Mouse (Mus musculus): ENCODE data around the gene Insc. TPM values are rescaled to one million over a fixed set of nuclear protein-coding genes. Genes with fewer than 3 reads are reported as not detected.

Gene Insc
- total and polyA plus RNA-seq, 3 experiments: not detected

GRCm38 (mm10) chr7:114834504-114834903 is 91.0 kb downstream of the Insc start:
- TF ChIP-seq EP300 (IDR thresholded peaks at IDR 0.05; ENCODE audit: low read length): no peak
- no peak for TF ChIP-seq CHD1 (IDR thresholded peaks at IDR 0.05; ENCODE audit: low read depth, low read length)
- no peak for TF ChIP-seq MAFK (IDR thresholded peaks at IDR 0.05; ENCODE audit: insufficient replicate concordance, low read length)
- TF ChIP-seq MXI1 (IDR thresholded peaks at IDR 0.05; ENCODE audit: low read depth, low read length): no peak
- TF ChIP-seq SIN3A (IDR thresholded peaks at IDR 0.05; ENCODE audit: low read length): no peak
- no peak for TF ChIP-seq KAT2A (IDR thresholded peaks at IDR 0.05; ENCODE audit: insufficient replicate concordance, low read length)
- no peak for TF ChIP-seq NRF1 (IDR thresholded peaks at IDR 0.05; ENCODE audit: low read depth, low read length)
- TF ChIP-seq GABPA (IDR thresholded peaks at IDR 0.05; ENCODE audit: insufficient replicate concordance, low read depth, low read length): no peak
- in situ Hi-C loops (cut with MboI; ENCODE audit: low pct_ligation_motif_present, low pct_unique_long_range_greater_than_20kb, low sequenced_read_pairs): no loop called here
- no peak overlapping the region for H3K4me2 ChIP-seq (ENCODE audit: insufficient read depth, low read depth, poor library complexity, severe bottlenecking)
- no peak overlapping the region for H3K4me3 ChIP-seq (replicated peaks in 1 of 3; ENCODE audit: low read depth in 2 of 3, low read length in 2 of 3, poor library complexity in 1 of 3)
- H3K27me3 ChIP-seq (replicated peaks): no peaks in the 10 kb centered on the region
- H3K36me3 ChIP-seq (replicated peaks in 1 of 2; ENCODE audit: control insufficient read depth in 1 of 2, insufficient read depth in 1 of 2, low read length in 1 of 2): no peaks in the 10 kb centered on the region
- no peak overlapping the region for H3K9ac ChIP-seq (ENCODE audit: insufficient read depth, low read depth)
- DNase-seq (ENCODE audit: extremely low read depth): no peak
- H3K9me3 ChIP-seq (replicated peaks; ENCODE audit: low read length): no peaks in the 10 kb centered on the region
- no peaks in the 10 kb centered on the region for H3K79me2 ChIP-seq (replicated peaks; ENCODE audit: control insufficient read depth, extremely low read depth, insufficient read depth, poor library complexity, severe bottlenecking)
- no peak overlapping the region for H3K27ac ChIP-seq (ENCODE audit: insufficient read depth, low read depth)
- no peaks in the 10 kb centered on the region for H3K4me1 ChIP-seq (ENCODE audit: control insufficient read depth in 1 of 2, insufficient read depth in 2 of 2)
- dilution Hi-C loops (cut with MboI; ENCODE audit: extremely low pct_ligation_motif_present, extremely low pct_unique_long_range_greater_than_20kb, low sequenced_read_pairs): no loop called here

- H3K27me3 ChIP-seq (replicated peaks): no peaks in the 10 kb centered on the region
- no peak for TF ChIP-seq ELF1 (IDR thresholded peaks at IDR 0.05; ENCODE audit: low read depth, low read length)
- TF ChIP-seq JUND (conservative IDR thresholded peaks at IDR 0.05; ENCODE audit: low read depth, low read length): no peak
- TF ChIP-seq UBTF (IDR thresholded peaks at IDR 0.05; ENCODE audit: low read depth, low read length): no peak
- no peak for TF ChIP-seq CHD1 (IDR thresholded peaks at IDR 0.05; ENCODE audit: low read depth, low read length)
- TF ChIP-seq GABPA (IDR thresholded peaks at IDR 0.05; ENCODE audit: insufficient replicate concordance, low read depth, low read length): no peak
- TF ChIP-seq POLR2AphosphoS2 (IDR thresholded peaks at IDR 0.05; ENCODE audit: low read depth, low read length): no peak
- no peak for TF ChIP-seq RCOR1 (conservative IDR thresholded peaks at IDR 0.05; ENCODE audit: low read depth, low read length)
- no peak for TF ChIP-seq NELFE (IDR thresholded peaks at IDR 0.05; ENCODE audit: low read depth, low read length)
- no peak for TF ChIP-seq RAD21 (IDR thresholded peaks at IDR 0.05; ENCODE audit: low read depth, low read length)
- TF ChIP-seq ZKSCAN1 (IDR thresholded peaks at IDR 0.05; ENCODE audit: borderline replicate concordance, low read depth, low read length): no peak
- no peak for TF ChIP-seq E2F4 (IDR thresholded peaks at IDR 0.05; ENCODE audit: insufficient replicate concordance, low read depth, low read length)
- no peak for TF ChIP-seq IRF4 (IDR thresholded peaks at IDR 0.05; ENCODE audit: low read depth, low read length)
- dilution Hi-C loops (cut with MboI; ENCODE audit: extremely low pct_ligation_motif_present, extremely low pct_unique_long_range_greater_than_20kb, low sequenced_read_pairs): no loop called here
Observed at GRCm38 (mm10) chr7:114837268-114837667, 93.8 kb downstream of the Insc start.

More at GRCm38 (mm10) chr7:114837268-114837667, 93.8 kb downstream of the Insc start:
- Histone ChIP-seq H3K9me3 (replicated peaks; ENCODE audit: low read length) (no peaks in the 10 kb centered on the region), H3K79me2 (replicated peaks; ENCODE audit: control insufficient read depth, extremely low read depth, insufficient read depth, poor library complexity, severe bottlenecking) (no peaks in the 10 kb centered on the region), H3K36me3 (replicated peaks in 1 of 2; ENCODE audit: control insufficient read depth in 1 of 2, insufficient read depth in 1 of 2, low read length in 1 of 2) (no peaks in the 10 kb centered on the region), H3K4me2 (ENCODE audit: insufficient read depth, low read depth, poor library complexity, severe bottlenecking) (no peak overlapping the region), H3K27ac (ENCODE audit: insufficient read depth, low read depth) (no peak overlapping the region), H3K9ac (ENCODE audit: insufficient read depth, low read depth) (no peak overlapping the region), H3K4me1 (ENCODE audit: control insufficient read depth in 1 of 2, insufficient read depth in 2 of 2) (no peaks in the 10 kb centered on the region), H3K4me3 (replicated peaks in 1 of 3; ENCODE audit: low read depth in 2 of 3, low read length in 2 of 3, poor library complexity in 1 of 3) (no peak overlapping the region)
- DNase-seq (ENCODE audit: extremely low read depth): no peak
- in situ Hi-C loops (cut with MboI; ENCODE audit: low pct_ligation_motif_present, low pct_unique_long_range_greater_than_20kb, low sequenced_read_pairs): no loop called here

Data from CH12.LX (cell line).